Mouse (Mus musculus) liver, embryonic 12.5 days (tissue): ENCODE results near the gene Dclre1b. TPM values are rescaled to one million over a fixed set of nuclear protein-coding genes. Genes with fewer than 3 reads are reported as not detected.

Experiments used
- ATAC-seq: fragments of 200-750 bp; cut with Nextera tagmentation; 2 replicates; pipeline ENCODE4 v1.8.0; 2017; ENCODE audit warnings: moderate number of reproducible peaks, mild to moderate bottlenecking, moderate library complexity
- H3K27ac ChIP-seq: fragments of 300-500 bp; sonication (generic); 2 replicates; pipeline ENCODE4 v1.5.1; 2016; ENCODE audit warnings: mild to moderate bottlenecking
- H3K27me3 ChIP-seq: fragments of 300-500 bp; sonication (generic); replicated peaks from 2 replicates; pipeline ENCODE4 v1.6.1; 2016; ENCODE audit warnings: mild to moderate bottlenecking, moderate library complexity
- H3K36me3 ChIP-seq: fragments of 300-500 bp; sonication (generic); 2 replicates; pipeline ENCODE4 v1.6.1; 2016; ENCODE audit warnings: mild to moderate bottlenecking, moderate library complexity
- H3K4me1 ChIP-seq: fragments of 300-500 bp; sonication (generic); 2 replicates; pipeline ENCODE4 v1.6.1; 2016
- H3K4me2 ChIP-seq: fragments of 300-500 bp; sonication (generic); 2 replicates; pipeline ENCODE4 v1.6.1; 2016; ENCODE audit warnings: mild to moderate bottlenecking, moderate library complexity
- H3K4me3 ChIP-seq: fragments of 300-500 bp; sonication (generic); 2 replicates; pipeline ENCODE4 v1.5.1; 2016; ENCODE audit warnings: mild to moderate bottlenecking, moderate library complexity
- H3K9ac ChIP-seq: fragments of 300-500 bp; sonication (generic); 2 replicates; pipeline ENCODE4 v1.6.1; 2016; ENCODE audit warnings: mild to moderate bottlenecking, moderate library complexity
- H3K9me3 ChIP-seq: fragments of 300-500 bp; sonication (generic); replicated peaks from 2 replicates; pipeline ENCODE4 v1.6.1; 2016; ENCODE audit warnings: mild to moderate bottlenecking, moderate library complexity
- WGBS: fragments of 180-500 bp; shearing (Covaris S2); methylation state at CpG from one replicate; pipeline ENCODE4 v1.1.7; 2016; ENCODE audit not compliant: insufficient replicate concordance; 5-methylcytosine and 5-hydroxymethylcytosine counted together
- polyA plus RNA-seq: library from polyadenylated mRNA; unstranded; fragments of >200 nt; fragmentation: Nextera tagmentation; extraction: Ambion mirVana; gene quantifications from 2 replicates; pipeline ENCODE4 v1.2.1, GENCODE M21; 2016

Dclre1b gene
- polyA plus RNA-seq, 1 experiment from 2014 or later = 30.8 TPM

DNA sequence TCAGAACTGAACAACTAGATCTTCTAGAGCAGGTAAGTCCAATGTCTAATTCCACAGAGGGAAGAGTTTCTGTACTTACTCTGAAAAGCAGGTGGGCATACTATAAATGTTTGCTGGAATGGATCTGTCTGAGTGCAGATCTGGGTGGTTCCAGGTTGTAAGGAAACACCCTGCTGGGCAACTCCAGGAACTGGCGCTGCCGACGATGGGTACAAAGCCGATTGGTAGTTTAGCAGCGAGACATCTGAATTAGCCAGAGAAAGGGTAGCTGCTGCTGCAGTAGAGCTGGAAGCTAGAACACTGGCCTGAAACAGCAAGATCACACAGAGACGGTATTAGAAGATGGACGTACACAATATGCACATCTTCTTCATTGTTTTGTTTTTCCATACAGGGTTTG, 50.8 kb downstream of the Dclre1b start:
- H3K27ac ChIP-seq = no peak overlapping the region
- H3K36me3 ChIP-seq = peaks cover 98% of the 10 kb centered on the region
- H3K4me1 ChIP-seq = peaks cover 18% of the 10 kb centered on the region; the same call in 1 of the 2 replicates
- no peaks in the 10 kb centered on the region for H3K27me3 ChIP-seq
- no peak overlapping the region for H3K9ac ChIP-seq
- ATAC-seq = no peak
- H3K9me3 ChIP-seq = no peaks in the 10 kb centered on the region
- no peak overlapping the region for H3K4me3 ChIP-seq
- H3K4me2 ChIP-seq = no peak overlapping the region
- whole genome bisulfite sequencing = 91% methylated on average over 7 of the region's 7 CpGs

DNA sequence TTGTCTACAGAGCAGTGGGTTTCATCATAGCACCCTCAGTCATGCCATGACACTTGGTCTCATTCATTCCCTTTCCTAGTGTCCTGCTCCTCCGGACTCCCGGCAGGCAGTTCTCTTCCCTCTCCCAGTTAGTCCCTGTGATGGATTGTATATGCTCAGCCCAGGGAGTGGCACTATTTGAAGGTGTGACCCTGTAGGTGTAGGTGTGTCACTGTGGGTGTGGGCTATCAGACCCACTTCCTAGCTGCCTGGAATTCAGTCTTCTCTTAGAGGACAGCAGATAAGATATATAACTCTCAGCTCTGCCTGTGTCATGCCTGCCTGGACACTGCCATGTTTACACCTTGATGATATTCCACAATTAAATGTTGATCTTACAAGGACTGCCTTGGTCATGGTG, 52.3 kb downstream of the Dclre1b start:
- Histone ChIP-seq H3K4me1 (peaks cover 18% of the 10 kb centered on the region; the same call in 1 of the 2 replicates), H3K36me3 (peaks cover 98% of the 10 kb centered on the region), H3K9me3 (no peaks in the 10 kb centered on the region), H3K9ac (no peak overlapping the region), H3K27ac (no peak overlapping the region), H3K4me3 (no peak overlapping the region), H3K4me2 (no peak overlapping the region), H3K27me3 (no peaks in the 10 kb centered on the region)
- 87% methylated on average over 2 of the region's 2 CpGs for WGBS
- no peak for ATAC-seq

DNA sequence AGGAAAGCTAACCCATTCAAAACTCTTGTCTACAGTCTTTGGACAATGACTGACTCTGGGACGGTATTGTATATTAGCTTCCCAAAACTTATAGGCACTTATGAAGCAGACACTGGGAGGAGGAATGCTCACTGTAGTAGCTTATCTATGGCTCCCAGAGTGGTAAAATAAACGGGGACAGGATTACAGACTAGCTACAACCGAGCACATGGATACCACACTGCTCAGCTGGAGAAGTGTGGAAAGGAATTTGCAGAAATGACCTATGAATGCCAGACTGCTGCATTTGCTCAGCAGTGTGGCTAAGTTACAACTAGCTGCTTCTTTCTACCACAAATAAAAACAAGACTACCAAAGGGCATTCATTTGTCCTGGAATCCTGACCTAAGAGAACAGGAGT, 53.9 kb downstream of the Dclre1b start:
- no peaks in the 10 kb centered on the region for H3K9me3 ChIP-seq

DNA sequence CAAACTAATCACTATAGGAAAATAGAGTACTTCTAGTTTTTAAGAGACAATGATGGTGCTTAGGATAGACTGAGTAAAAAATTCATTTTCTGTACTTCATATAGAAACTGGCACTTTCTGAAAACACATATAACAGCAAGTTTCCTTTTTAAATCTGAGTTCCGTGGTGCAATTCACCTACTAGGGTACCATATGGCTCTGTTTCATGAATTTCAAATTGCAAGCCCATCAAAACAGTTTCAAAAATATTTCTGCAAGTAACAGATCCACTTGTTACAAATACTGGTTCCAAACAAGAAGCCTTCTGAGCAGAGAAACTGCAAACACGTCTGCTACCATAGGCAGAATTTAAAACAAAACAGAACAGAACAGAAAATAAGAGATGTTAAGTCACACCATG, 57.7 kb downstream of the Dclre1b start:
- 87% methylated on average over 2 of the region's 2 CpGs for WGBS
- H3K4me3 ChIP-seq = no peak overlapping the region
- H3K9ac ChIP-seq = no peak overlapping the region
- H3K36me3 ChIP-seq = peaks cover 97% of the 10 kb centered on the region
- no peak for ATAC-seq
- no peaks in the 10 kb centered on the region for H3K9me3 ChIP-seq
- H3K4me2 ChIP-seq = no peak overlapping the region
- no peak overlapping the region for H3K27ac ChIP-seq
- H3K4me1 ChIP-seq = peaks cover 13% of the 10 kb centered on the region; the same call in 1 of the 2 replicates
- no peaks in the 10 kb centered on the region for H3K27me3 ChIP-seq

More for the DNA sequence above, 53.9 kb downstream of the Dclre1b start:
- Histone ChIP-seq H3K4me1 (peaks cover 18% of the 10 kb centered on the region; the same call in 1 of the 2 replicates), H3K36me3 (peaks cover 97% of the 10 kb centered on the region), H3K4me3 (no peak overlapping the region), H3K9ac (no peak overlapping the region), H3K4me2 (no peak overlapping the region), H3K27ac (no peak overlapping the region), H3K27me3 (no peaks in the 10 kb centered on the region)
- WGBS = 49% methylated on average over 3 of the region's 3 CpGs
- ATAC-seq = no peak

Other genes with a start within 250 kb of the Dclre1b start
- gene Syt6, start 234.2 kb downstream of the Dclre1b start, polyA plus RNA-seq = 0.14 and 0.19 TPM in 2 replicates
- 0.11 TPM in 2 replicates for gene Atg4a-ps, start 163.4 kb downstream of the Dclre1b start, polyA plus RNA-seq
- gene Olfml3, start 71.4 kb downstream of the Dclre1b start, polyA plus RNA-seq = 3.3 and 3.4 TPM in 2 replicates
- not detected in 2 replicates for gene Gm10964, start 70.1 kb downstream of the Dclre1b start, polyA plus RNA-seq
- gene Hipk1, start 17.9 kb downstream of the Dclre1b start, polyA plus RNA-seq = 17.7 and 18.1 TPM in 2 replicates
- gene Ap4b1, start 76 bp upstream of the Dclre1b start, polyA plus RNA-seq = 18.7 and 19.4 TPM in 2 replicates
- gene Gm43064, start 129 bp upstream of the Dclre1b start, polyA plus RNA-seq = 0.56 and 0.60 TPM in 2 replicates
- 1.6 and 1.7 TPM in 2 replicates for gene Bcl2l15, start 23.2 kb upstream of the Dclre1b start, polyA plus RNA-seq
- 2.0 TPM in 2 replicates for gene Ptpn22, start 50.4 kb upstream of the Dclre1b start, polyA plus RNA-seq
- gene Rsbn1, start 104.7 kb upstream of the Dclre1b start, polyA plus RNA-seq = 6.7 and 7.2 TPM in 2 replicates
- 13.2 TPM in 2 replicates for gene Phtf1, start 158.7 kb upstream of the Dclre1b start, polyA plus RNA-seq